Mouse (Mus musculus): Measurements from ENCODE around the gene Hist1h4j. TPM values are rescaled to one million over a fixed set of nuclear protein-coding genes. Genes with fewer than 3 reads are reported as not detected.
"Not testable (repeated sequence)": the region's sequence is repeated elsewhere in the genome, so short reads cannot be mapped to it uniquely, and the experiment has no call there.

The Hist1h4j gene
- 0.80 and 1.1 TPM in 2 replicates for polyA plus RNA-seq (2014; fragmentation: Nextera tagmentation; extraction: Ambion mirVana)

- ATAC-seq (replicated peaks; ENCODE audit: low FRiP score) (peak; percentile 90), DNase-seq (ENCODE audit: low spot score) (peak; percentile 95)
- Histone ChIP-seq H3K27ac (ENCODE audit: low read depth, low read length) (peak within 1 kb of the TSS; percentile 99), H3K9ac (ENCODE audit: low read depth, low read length) (peak within 1 kb of the TSS; percentile 86), H3K4me3 (ENCODE audit: low read depth, low read length) (peak within 1 kb of the TSS; percentile 51), H3K4me2 (peak within 1 kb of the TSS; percentile 71)
- not testable (repeated sequence) for H3K36me3 ChIP-seq (ENCODE audit: control insufficient read depth, insufficient read depth, low read length); H3K27me3 ChIP-seq (replicated peaks; ENCODE audit: control insufficient read depth, insufficient read depth, low read length); H3K9me3 ChIP-seq (ENCODE audit: control insufficient read depth, low read length); H3K4me1 ChIP-seq (replicated peaks; ENCODE audit: control insufficient read depth, insufficient read depth, low read length)
- WGBS = under 1% methylated on average over 41 of the region's 56 CpGs
Observed at GRCm38 (mm10) chr13:21734906-21735767, at the start of gene Hist1h4j. Hist1h4j (plus strand) TSS chr13:21735064.

GRCm38 (mm10) chr13:21697811-21698210 lies 37.1 kb upstream of the Hist1h4j start, which contains the start of gene Olfr1359:
Olfr1359 (plus strand) TSS chr13:21698111.
- Histone ChIP-seq H3K4me1 (replicated peaks; ENCODE audit: control insufficient read depth, insufficient read depth, low read length) (no peaks in the 10 kb centered on the region), H3K36me3 (ENCODE audit: control insufficient read depth, insufficient read depth, low read length) (no peaks in the 10 kb centered on the region), H3K27me3 (replicated peaks; ENCODE audit: control insufficient read depth, insufficient read depth, low read length) (no peaks in the 10 kb centered on the region), H3K4me3 (ENCODE audit: low read depth, low read length) (no peak within 1 kb of the TSS), H3K9ac (ENCODE audit: low read depth, low read length) (no peak within 1 kb of the TSS), H3K9me3 (ENCODE audit: control insufficient read depth, low read length) (no peaks in the 10 kb centered on the region), H3K4me2 (no peak within 1 kb of the TSS), H3K27ac (ENCODE audit: low read depth, low read length) (no peak within 1 kb of the TSS)
- ATAC-seq (replicated peaks; ENCODE audit: low FRiP score) (no peak), DNase-seq (ENCODE audit: low spot score) (no peak)

DNA sequence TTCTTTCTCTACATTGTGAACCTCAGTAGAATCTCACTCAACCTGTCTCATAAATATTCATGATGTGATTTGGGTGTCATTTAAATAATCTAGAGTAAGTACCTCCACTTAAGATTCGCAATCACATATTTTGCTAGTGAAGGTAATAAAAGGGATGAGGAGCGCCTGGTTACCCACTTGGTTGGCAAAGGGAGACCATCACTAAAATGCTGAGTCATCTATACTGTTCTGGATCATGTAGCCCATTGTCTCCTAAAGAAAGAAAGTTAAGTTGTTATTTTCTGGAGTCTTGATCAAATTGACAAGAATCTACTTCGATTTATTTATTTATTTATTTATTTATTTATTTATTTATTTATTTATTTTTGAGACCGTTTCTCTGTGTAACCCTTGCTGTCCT lies 28.2 kb upstream of the Hist1h4j start:
- Histone ChIP-seq H3K9me3 (ENCODE audit: control insufficient read depth, low read length) (no peaks in the 10 kb centered on the region), H3K27me3 (replicated peaks; ENCODE audit: control insufficient read depth, insufficient read depth, low read length) (no peaks in the 10 kb centered on the region), H3K4me2 (no peak overlapping the region), H3K4me3 (ENCODE audit: low read depth, low read length) (no peak overlapping the region), H3K27ac (ENCODE audit: low read depth, low read length) (no peak overlapping the region), H3K36me3 (ENCODE audit: control insufficient read depth, insufficient read depth, low read length) (no peaks in the 10 kb centered on the region), H3K4me1 (replicated peaks; ENCODE audit: control insufficient read depth, insufficient read depth, low read length) (no peaks in the 10 kb centered on the region), H3K9ac (ENCODE audit: low read depth, low read length) (no peak overlapping the region)
- no peak for ATAC-seq (replicated peaks; ENCODE audit: low FRiP score)
- 72% methylated on average over 4 of the region's 4 CpGs for WGBS
- DNase-seq (ENCODE audit: low spot score) = no peak

DNA sequence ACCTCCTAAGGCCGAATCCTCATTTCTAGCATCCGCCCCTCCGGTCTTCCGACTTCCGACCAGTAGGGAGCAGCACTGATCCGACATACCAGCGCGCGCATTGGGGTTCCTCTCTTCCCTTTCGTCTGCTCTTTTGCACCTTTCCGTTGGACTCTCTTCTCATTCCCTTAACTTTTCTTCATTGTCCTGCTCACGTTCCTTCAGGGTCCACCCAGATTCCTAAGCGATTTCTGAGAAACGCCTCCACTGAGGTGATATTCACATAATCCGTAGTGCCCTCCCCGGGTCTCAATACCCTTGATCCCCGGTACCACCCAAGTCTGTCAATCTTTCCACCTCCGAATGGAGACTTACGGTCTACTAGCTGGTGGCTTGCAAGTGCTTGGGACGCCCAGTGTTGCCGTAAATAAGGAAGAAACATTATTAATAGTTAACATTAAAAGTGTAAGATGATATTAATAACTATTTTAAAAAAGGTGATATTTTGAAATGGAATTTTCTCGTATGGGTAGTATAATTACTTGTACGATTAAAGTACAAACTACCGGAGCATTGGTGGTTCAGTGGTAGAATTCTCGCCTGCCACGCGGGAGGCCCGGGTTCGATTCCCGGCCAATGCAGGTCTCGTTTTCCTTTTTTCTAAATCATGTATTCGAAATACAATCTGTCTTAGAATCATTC lies 24.7 kb upstream of the Hist1h4j start:
- Histone ChIP-seq H3K4me3 (ENCODE audit: low read depth, low read length) (peak overlapping the region; percentile 71), H3K4me2 (peak overlapping the region; percentile 91), H3K36me3 (ENCODE audit: control insufficient read depth, insufficient read depth, low read length) (no peaks in the 10 kb centered on the region), H3K27me3 (replicated peaks; ENCODE audit: control insufficient read depth, insufficient read depth, low read length) (no peaks in the 10 kb centered on the region), H3K27ac (ENCODE audit: low read depth, low read length) (peak overlapping the region; percentile 60), H3K9me3 (ENCODE audit: control insufficient read depth, low read length) (no peaks in the 10 kb centered on the region), H3K4me1 (replicated peaks; ENCODE audit: control insufficient read depth, insufficient read depth, low read length) (peaks cover 2% of the 10 kb centered on the region; the same call in 1 of the 2 replicates), H3K9ac (ENCODE audit: low read depth, low read length) (peak overlapping the region; percentile 72)
- WGBS = under 1% methylated on average over 32 of the region's 32 CpGs
- ATAC-seq (replicated peaks; ENCODE audit: low FRiP score) = peak; percentile 81
- peak; percentile 88 for DNase-seq (ENCODE audit: low spot score)

- Histone ChIP-seq H3K9ac (ENCODE audit: low read depth, low read length) (peak overlapping the region; percentile 20), H3K9me3 (ENCODE audit: control insufficient read depth, low read length) (no peaks in the 10 kb centered on the region), H3K4me2 (peak overlapping the region; percentile 91), H3K4me3 (ENCODE audit: low read depth, low read length) (peak overlapping the region; percentile 53), H3K27ac (ENCODE audit: low read depth, low read length) (no peak overlapping the region), H3K36me3 (ENCODE audit: control insufficient read depth, insufficient read depth, low read length) (no peaks in the 10 kb centered on the region), H3K27me3 (replicated peaks; ENCODE audit: control insufficient read depth, insufficient read depth, low read length) (no peaks in the 10 kb centered on the region), H3K4me1 (replicated peaks; ENCODE audit: control insufficient read depth, insufficient read depth, low read length) (peaks cover 2% of the 10 kb centered on the region; the same call in 1 of the 2 replicates)
- peak; percentile 74 for ATAC-seq (replicated peaks; ENCODE audit: low FRiP score)
- peak; percentile 74 for DNase-seq (ENCODE audit: low spot score)
- WGBS = 3% methylated on average over 22 of the region's 22 CpGs
Observed at GRCm38 (mm10) chr13:21710821-21711525, 23.9 kb upstream of the Hist1h4j start.

DNA sequence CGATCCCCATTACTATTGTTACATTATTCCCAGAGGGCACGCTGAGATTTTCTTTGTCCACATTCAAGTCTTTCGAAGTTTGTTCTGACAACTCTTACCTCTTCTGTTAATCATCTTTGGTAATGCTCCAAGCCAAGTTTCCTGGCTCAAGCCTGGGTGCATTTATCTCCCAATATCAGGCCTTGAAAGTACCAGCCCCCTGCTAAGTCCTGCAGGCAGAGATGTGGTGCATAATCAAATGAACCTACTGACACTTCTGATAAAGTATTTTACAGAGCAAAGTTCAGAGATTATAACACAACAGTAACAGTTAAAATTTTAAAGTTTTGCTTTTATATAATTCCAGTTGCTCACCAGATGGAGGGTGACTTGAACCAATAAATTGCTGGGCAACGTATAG lies 23.2 kb upstream of the Hist1h4j start:
- 29% methylated on average over 4 of the region's 4 CpGs for WGBS
- no peak overlapping the region for H3K27ac ChIP-seq (ENCODE audit: low read depth, low read length)

DNA sequence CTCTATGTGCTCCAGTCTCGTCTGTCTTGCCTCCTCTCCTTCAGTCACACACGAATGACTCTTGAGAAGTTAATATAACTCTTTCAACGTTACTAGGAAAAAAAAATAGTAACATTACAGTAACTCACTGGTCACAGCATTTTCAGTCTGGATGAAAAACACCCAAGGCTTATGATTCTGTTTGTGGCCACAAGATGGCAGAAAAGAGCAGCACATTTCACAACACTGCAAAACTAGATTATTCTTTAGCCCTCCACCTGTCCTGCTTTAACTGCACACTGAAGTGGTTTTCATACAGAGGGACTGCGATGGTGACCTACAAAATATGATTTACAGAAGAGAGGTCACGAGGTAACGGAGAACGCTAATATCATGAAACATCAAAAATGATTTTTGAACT lies 20.1 kb upstream of the Hist1h4j start:
- Histone ChIP-seq H3K4me2 (peak overlapping the region; percentile 74), H3K36me3 (ENCODE audit: control insufficient read depth, insufficient read depth, low read length) (no peaks in the 10 kb centered on the region), H3K4me1 (replicated peaks; ENCODE audit: control insufficient read depth, insufficient read depth, low read length) (peaks cover 7% of the 10 kb centered on the region), H3K4me3 (ENCODE audit: low read depth, low read length) (peak overlapping the region; percentile 35), H3K27me3 (replicated peaks; ENCODE audit: control insufficient read depth, insufficient read depth, low read length) (no peaks in the 10 kb centered on the region), H3K27ac (ENCODE audit: low read depth, low read length) (peak overlapping the region; percentile 97), H3K9ac (ENCODE audit: low read depth, low read length) (peak overlapping the region; percentile 73), H3K9me3 (ENCODE audit: control insufficient read depth, low read length) (no peaks in the 10 kb centered on the region)
- DNase-seq (ENCODE audit: low spot score) (peak; percentile 34), ATAC-seq (replicated peaks; ENCODE audit: low FRiP score) (no peak)
- under 1% methylated on average over 7 of the region's 7 CpGs for WGBS

More for the DNA sequence above, 23.2 kb upstream of the Hist1h4j start:
- no peaks in the 10 kb centered on the region for H3K9me3 ChIP-seq (ENCODE audit: control insufficient read depth, low read length)
- peak overlapping the region; percentile 53 for H3K4me3 ChIP-seq (ENCODE audit: low read depth, low read length)
- no peaks in the 10 kb centered on the region for H3K27me3 ChIP-seq (replicated peaks; ENCODE audit: control insufficient read depth, insufficient read depth, low read length)
- H3K4me1 ChIP-seq (replicated peaks; ENCODE audit: control insufficient read depth, insufficient read depth, low read length) = peaks cover 2% of the 10 kb centered on the region; the same call in 1 of the 2 replicates
- H3K36me3 ChIP-seq (ENCODE audit: control insufficient read depth, insufficient read depth, low read length) = no peaks in the 10 kb centered on the region
- DNase-seq (ENCODE audit: low spot score) = no peak
- peak overlapping the region; percentile 91 for H3K4me2 ChIP-seq
- ATAC-seq (replicated peaks; ENCODE audit: low FRiP score) = no peak
- no peak overlapping the region for H3K9ac ChIP-seq (ENCODE audit: low read depth, low read length)

DNA sequence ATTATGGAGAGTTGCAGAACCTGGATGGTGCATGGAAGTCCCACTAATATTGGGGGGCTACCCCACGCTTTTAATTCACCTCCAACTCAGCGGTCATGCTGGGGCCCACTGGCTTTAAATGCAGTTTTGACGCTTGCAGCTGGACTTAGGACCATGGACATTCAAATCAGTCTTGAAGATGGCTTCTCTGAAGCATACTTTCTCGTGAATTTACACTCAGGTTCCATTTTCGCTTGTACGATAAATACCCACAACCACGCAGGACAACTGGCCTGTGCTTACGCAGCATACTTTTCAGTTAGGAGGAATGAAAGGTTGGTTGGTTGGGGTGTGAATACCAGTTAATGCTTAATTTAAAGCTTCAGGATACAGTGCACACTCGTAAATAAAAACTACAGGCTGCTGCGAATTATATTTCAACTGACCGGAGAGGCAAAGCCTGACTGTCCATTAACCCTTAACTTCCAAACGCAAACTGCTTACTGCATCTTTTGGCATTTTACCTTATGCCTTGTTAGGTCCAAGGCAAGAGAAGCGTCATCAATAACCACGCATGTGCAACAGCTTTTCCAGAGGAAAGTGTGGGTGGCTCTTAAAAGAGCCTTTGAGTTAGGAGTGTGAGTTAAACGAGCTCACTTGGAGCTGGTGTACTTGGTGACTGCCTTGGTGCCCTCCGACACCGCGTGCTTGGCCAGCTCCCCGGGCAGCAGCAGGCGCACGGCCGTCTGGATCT lies 19.6 kb upstream of the Hist1h4j start:
- peak; percentile 68 for DNase-seq (ENCODE audit: low spot score)
- Histone ChIP-seq H3K27ac (ENCODE audit: low read depth, low read length) (peak overlapping the region; percentile 97), H3K9ac (ENCODE audit: low read depth, low read length) (peak overlapping the region; percentile 73), H3K4me2 (peak overlapping the region; percentile 74), H3K9me3 (ENCODE audit: control insufficient read depth, low read length) (no peaks in the 10 kb centered on the region), H3K4me1 (replicated peaks; ENCODE audit: control insufficient read depth, insufficient read depth, low read length) (peaks cover 10% of the 10 kb centered on the region), H3K36me3 (ENCODE audit: control insufficient read depth, insufficient read depth, low read length) (no peaks in the 10 kb centered on the region), H3K27me3 (replicated peaks; ENCODE audit: control insufficient read depth, insufficient read depth, low read length) (no peaks in the 10 kb centered on the region), H3K4me3 (ENCODE audit: low read depth, low read length) (peak overlapping the region; percentile 35)
- WGBS = 2% methylated on average over 22 of the region's 22 CpGs
- no peak for ATAC-seq (replicated peaks; ENCODE audit: low FRiP score)
